Mouse (Mus musculus) kidney, postnatal 0 days (tissue): ENCODE data around the gene Slain2. TPM values are rescaled to one million over a fixed set of nuclear protein-coding genes. Genes with fewer than 3 reads are reported as not detected.

Experiments used
- ATAC-seq: fragments of 200-750 bp; cut with Nextera tagmentation; replicated peaks from 2 replicates; pipeline ENCODE4 v1.8.0; 2017; ENCODE audit warnings: low read depth, moderate number of reproducible peaks, moderate TSS enrichment, moderate library complexity; ENCODE audit not compliant: low FRiP score
- DNase-seq: peaks from one replicate; pipeline ENCODE4 v3.0.0-alpha.2; 2016; ENCODE audit warnings: low spot score
- H3K27ac ChIP-seq: fragments of 300-500 bp; sonication (generic); 2 replicates; pipeline ENCODE4 v1.5.1; 2014; ENCODE audit warnings: mild to moderate bottlenecking
- H3K27me3 ChIP-seq: fragments of 300-500 bp; sonication (generic); 2 replicates; pipeline ENCODE4 v1.6.1; 2014; ENCODE audit warnings: low read length, mixed read lengths; ENCODE audit not compliant: insufficient read depth
- H3K36me3 ChIP-seq: fragments of 300-500 bp; sonication (generic); 2 replicates; pipeline ENCODE4 v1.6.1; 2014; ENCODE audit warnings: low read length, mixed read lengths; ENCODE audit not compliant: insufficient read depth
- H3K4me1 ChIP-seq: fragments of 300-500 bp; sonication (generic); replicated peaks from 2 replicates; pipeline ENCODE4 v1.6.1; 2014; ENCODE audit warnings: antibody characterized with exemption, low read length, mixed read lengths; ENCODE audit not compliant: insufficient read depth
- H3K4me2 ChIP-seq: fragments of 300-500 bp; sonication (generic); 2 replicates; pipeline ENCODE4 v1.6.1; 2014; ENCODE audit warnings: mild to moderate bottlenecking, low read length, moderate library complexity, mixed read lengths
- H3K4me3 ChIP-seq: fragments of 300-500 bp; sonication (generic); replicated peaks from 2 replicates; pipeline ENCODE4 v1.5.1; 2014; ENCODE audit warnings: low read depth, low read length
- H3K9ac ChIP-seq: fragments of 300-500 bp; sonication (generic); 2 replicates; pipeline ENCODE4 v1.6.1; 2014; ENCODE audit warnings: low read depth, low read length
- H3K9me3 ChIP-seq: fragments of 300-500 bp; sonication (generic); replicated peaks from 2 replicates; pipeline ENCODE4 v1.6.1; 2016; ENCODE audit warnings: low read length, inconsistent platforms, mixed read lengths
- CTCF ChIP-seq: IDR thresholded peaks from 2 replicates; pipeline ENCODE4 v1.5.1; 2016; ENCODE audit warnings: antibody characterized with exemption, low read depth, mild to moderate bottlenecking, moderate library complexity
- WGBS: fragments of 180-500 bp; shearing (Covaris S2); extraction: QIAGEN DNeasy Blood & Tissue Kit; methylation state at CpG from one replicate; pipeline ENCODE4 v1.1.7; 2014; 5-methylcytosine and 5-hydroxymethylcytosine counted together
- polyA plus RNA-seq: library from polyadenylated mRNA; unstranded; fragments of >200 nt; fragmentation: Nextera tagmentation; extraction: Ambion mirVana; gene quantifications from 2 replicates; pipeline ENCODE4 v1.2.1, GENCODE M21; 2015

The Slain2 gene
- polyA plus RNA-seq, 1 experiment from 2014 or later = 14.6 TPM

DNA sequence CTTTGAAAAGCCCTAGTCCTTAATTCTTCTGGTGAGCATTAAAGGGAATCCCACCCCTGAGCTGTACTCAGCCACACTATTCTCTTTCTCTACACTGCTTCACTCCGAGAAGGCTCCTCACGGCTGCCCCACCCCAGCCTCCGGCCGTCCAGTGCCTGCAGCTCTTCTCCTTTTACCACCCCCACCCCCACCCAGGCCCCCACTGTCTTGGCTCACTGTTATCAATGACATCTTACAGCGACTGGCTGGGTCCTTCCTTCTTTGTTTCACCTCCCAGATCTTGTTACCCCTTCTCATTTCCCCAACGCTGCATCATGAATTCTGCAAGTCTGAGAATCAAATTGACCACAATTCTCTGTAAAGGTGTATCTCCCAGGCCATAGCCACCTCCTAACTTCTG is 16.1 kb upstream of the Slain2 start:
- Histone ChIP-seq H3K4me1 (no peaks in the 10 kb centered on the region), H3K36me3 (no peaks in the 10 kb centered on the region), H3K4me2 (no peak overlapping the region), H3K9ac (no peak overlapping the region), H3K4me3 (no peak overlapping the region), H3K9me3 (no peaks in the 10 kb centered on the region), H3K27ac (no peak overlapping the region), H3K27me3 (no peaks in the 10 kb centered on the region)
- no peak for DNase-seq
- no peak for TF ChIP-seq CTCF
- WGBS = 36% methylated on average over 6 of the region's 6 CpGs
- no peak for ATAC-seq

DNA sequence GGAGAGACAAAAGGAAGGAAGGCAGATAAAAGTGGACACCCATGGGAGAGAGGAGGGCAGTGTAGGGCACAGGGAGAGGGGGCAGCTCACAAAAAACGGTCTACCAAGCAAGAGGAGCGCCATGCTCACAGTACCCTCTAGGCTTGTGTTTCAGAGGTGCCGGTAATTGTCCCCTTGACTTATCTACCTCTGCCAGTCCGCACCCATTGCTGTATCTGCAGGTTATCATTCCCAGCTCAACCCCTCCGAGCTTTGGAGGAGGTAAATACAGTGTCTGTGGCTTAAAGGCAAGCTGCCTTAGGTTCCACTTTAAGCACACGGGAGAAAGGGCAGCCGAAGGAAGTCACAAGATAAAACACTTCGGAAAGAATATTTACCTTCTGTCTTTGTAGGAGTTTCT is 14.8 kb upstream of the Slain2 start:
- ATAC-seq (no peak), DNase-seq (no peak)
- Histone ChIP-seq H3K4me1 (no peaks in the 10 kb centered on the region), H3K4me2 (no peak overlapping the region), H3K9ac (no peak overlapping the region), H3K4me3 (no peak overlapping the region), H3K9me3 (no peaks in the 10 kb centered on the region), H3K27ac (no peak overlapping the region), H3K36me3 (no peaks in the 10 kb centered on the region), H3K27me3 (no peaks in the 10 kb centered on the region)
- WGBS = 89% methylated on average over 8 of the region's 8 CpGs
- no peak for TF ChIP-seq CTCF

DNA sequence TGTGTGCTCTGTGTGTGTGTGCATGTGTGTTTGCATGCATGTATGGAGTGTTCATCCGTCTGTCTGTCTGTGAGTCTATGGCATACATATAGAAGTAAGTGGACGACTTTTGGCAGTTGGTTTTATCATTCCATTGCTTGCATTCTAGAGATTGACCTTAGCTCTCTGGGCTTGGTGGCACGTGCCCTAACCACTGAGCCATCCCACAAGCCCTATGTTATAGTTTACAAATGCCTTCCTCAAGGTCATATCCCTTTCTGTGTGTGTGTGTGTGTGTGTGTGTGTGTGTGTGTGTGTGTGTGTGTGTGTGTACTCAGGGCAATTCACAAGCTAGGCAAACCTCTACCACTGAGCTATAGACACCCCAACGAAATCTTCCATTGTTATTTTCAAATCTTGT is 12.2 kb upstream of the Slain2 start:
- Histone ChIP-seq H3K4me2 (no peak overlapping the region), H3K9ac (no peak overlapping the region), H3K36me3 (no peaks in the 10 kb centered on the region), H3K4me3 (no peak overlapping the region), H3K27ac (no peak overlapping the region), H3K27me3 (no peaks in the 10 kb centered on the region), H3K4me1 (no peaks in the 10 kb centered on the region), H3K9me3 (no peaks in the 10 kb centered on the region)
- DNase-seq = no peak
- TF ChIP-seq CTCF = no peak
- WGBS = 91% methylated on average over 4 of the region's 4 CpGs
- ATAC-seq = no peak

DNA sequence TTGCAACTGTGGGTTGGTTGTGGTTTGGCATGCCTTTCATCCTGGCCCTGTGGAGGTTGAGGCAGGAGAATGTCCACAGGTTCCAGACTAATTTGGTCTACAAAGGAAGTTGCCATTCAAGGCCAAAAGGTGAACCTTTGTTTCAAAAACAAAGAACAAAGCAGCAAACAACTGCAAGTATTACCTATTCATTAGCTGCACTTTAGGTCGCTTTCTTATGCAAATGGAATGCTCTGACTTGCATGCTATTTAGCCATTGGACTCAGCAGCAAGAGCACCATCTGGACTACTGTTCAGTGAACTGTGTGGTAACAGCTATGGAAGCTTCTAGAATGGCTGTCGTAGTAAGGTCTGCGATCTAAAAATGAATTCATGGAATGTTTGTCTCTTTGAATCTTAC is 11.8 kb upstream of the Slain2 start:
- Histone ChIP-seq H3K4me2 (no peak overlapping the region), H3K9me3 (no peaks in the 10 kb centered on the region), H3K27ac (no peak overlapping the region), H3K27me3 (no peaks in the 10 kb centered on the region), H3K4me1 (no peaks in the 10 kb centered on the region), H3K9ac (no peak overlapping the region), H3K4me3 (no peak overlapping the region), H3K36me3 (no peaks in the 10 kb centered on the region)
- TF ChIP-seq CTCF = no peak
- ATAC-seq = no peak
- DNase-seq = no peak
- WGBS = 73% methylated on average over 3 of the region's 3 CpGs

DNA sequence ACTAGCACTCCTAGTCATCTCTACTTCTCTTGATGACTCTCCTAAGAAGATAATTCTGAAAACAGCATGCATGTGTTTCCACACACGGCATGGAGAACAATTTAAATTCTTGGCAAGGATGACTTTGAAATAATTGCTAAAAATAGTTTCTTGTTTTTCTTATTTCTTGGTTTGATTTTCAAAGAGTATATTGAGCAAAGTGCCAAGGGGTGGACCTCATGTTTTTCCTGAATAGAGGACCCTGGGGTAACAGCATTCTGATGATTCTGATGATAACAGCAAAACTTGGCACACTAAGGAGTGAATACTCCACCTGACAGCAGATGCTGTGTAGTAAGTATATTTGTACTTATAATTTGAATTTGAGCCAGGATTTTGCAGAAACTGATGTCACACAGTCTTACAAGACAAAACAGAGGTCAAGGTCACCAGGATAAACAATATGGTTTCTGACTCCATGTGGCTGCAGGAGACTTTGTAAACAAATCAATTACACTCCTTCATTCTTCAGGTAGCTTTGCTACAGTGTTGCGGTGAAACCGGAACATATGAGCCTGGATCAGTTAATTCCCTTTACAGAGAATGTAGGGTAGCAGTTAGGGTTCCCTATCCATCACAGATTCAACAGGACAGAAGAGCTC is 11.1 kb upstream of the Slain2 start:
- Histone ChIP-seq H3K9me3 (no peaks in the 10 kb centered on the region), H3K27me3 (no peaks in the 10 kb centered on the region), H3K4me2 (no peak overlapping the region), H3K9ac (no peak overlapping the region), H3K4me3 (no peak overlapping the region), H3K27ac (no peak overlapping the region), H3K36me3 (no peaks in the 10 kb centered on the region), H3K4me1 (no peaks in the 10 kb centered on the region)
- WGBS = 73% methylated on average over 3 of the region's 3 CpGs
- ATAC-seq = no peak
- peak; percentile 16 for DNase-seq
- TF ChIP-seq CTCF = no peak

DNA sequence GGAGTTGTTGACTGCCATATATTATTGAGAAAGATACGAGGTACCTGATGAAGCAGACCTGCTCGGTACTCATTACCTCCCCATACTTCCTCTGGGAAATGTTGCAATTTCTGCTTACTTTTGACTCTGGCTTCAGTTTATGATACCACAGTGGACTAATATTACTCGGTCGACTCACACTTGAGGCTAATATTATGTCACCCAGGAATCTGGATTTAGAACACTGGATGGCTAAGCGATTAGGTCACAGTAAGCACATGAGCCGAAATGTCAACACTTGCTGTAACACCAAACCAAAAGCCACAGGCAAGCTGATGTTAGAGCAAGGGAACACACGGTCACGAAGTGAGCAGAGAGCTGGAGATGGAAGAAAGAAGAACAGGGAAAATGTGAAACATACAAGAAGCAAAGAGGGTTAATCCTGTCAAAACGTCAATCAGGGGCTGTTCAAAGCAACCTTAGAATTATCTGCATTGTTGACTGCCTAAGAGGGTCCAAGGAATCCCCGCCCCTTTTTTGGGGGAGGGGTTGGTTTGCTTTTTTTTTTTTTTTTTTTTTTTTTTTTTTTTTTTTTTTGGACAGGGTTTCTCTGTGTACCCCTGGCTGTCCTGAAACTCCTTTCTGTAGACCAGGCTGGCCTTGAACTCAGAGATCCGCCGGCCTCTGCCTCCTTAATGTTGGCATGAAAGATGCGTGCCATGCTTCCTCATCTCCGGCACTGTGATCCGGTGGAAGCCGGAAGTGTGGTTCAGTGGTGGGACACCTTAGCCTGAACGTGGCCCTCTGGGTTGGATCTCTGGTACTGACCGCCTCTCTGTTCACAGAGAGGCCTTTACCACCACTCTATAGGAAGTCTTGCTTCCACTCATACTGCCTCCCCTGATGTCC is 9.0 kb upstream of the Slain2 start:
- TF ChIP-seq CTCF = no peak
- 71% methylated on average over 18 of the region's 18 CpGs for WGBS
- peak; percentile 34 for DNase-seq
- H3K4me3 ChIP-seq = no peak overlapping the region
- no peak overlapping the region for H3K27ac ChIP-seq
- no peaks in the 10 kb centered on the region for H3K27me3 ChIP-seq
- no peak for ATAC-seq
- H3K9ac ChIP-seq = no peak overlapping the region
- no peaks in the 10 kb centered on the region for H3K9me3 ChIP-seq
- H3K36me3 ChIP-seq = no peaks in the 10 kb centered on the region
- H3K4me2 ChIP-seq = no peak overlapping the region
- no peaks in the 10 kb centered on the region for H3K4me1 ChIP-seq
